ENCODE assay signal across 7 mouse cellular contexts in genomic region chr19:46740341-46741008, GRCm38 (mm10). TPM values are rescaled to one million over a fixed set of nuclear protein-coding genes. Genes with fewer than 3 reads are reported as not detected.
DNase-seq lines count a peak whose midpoint lies in the region; ATAC-seq and TF ChIP-seq lines count a peak whose summit lies in the region.

No protein-coding gene starts in this region.

- H3K36me3 ChIP-seq in G1E (replicated peaks): no peaks in the 10 kb centered on the region
- H3K36me3 ChIP-seq in lung, embryonic 14.5 days (ENCODE audit: insufficient read depth): no peaks in the 10 kb centered on the region

- H3K4me1 ChIP-seq in G1E (ENCODE audit: insufficient read depth, low read depth, low read length): peaks cover 5% of the 10 kb centered on the region
- H3K4me1 ChIP-seq in lung, embryonic 14.5 days (ENCODE audit: insufficient read depth): no peaks in the 10 kb centered on the region

- H3K4me2 ChIP-seq in lung, embryonic 14.5 days: no peak overlapping the region

- H3K27ac ChIP-seq in lung, embryonic 14.5 days (ENCODE audit: low read depth): no peak overlapping the region

- TF ChIP-seq CTCF in G1E (IDR thresholded peaks at IDR 0.05; ENCODE audit: low read depth, low read length): peak; percentile 61
- TF ChIP-seq CTCF in lung, embryonic 14.5 days (IDR thresholded peaks at IDR 0.05; ENCODE audit: low read depth): peak; percentile 87

- DNase-seq in CD4-positive, CD25-positive, alpha-beta regulatory T cell, adult 2 months (ENCODE audit: low read depth, low spot score): peak; percentile 81
- no peak for DNase-seq in G1E (ENCODE audit: low spot score)
- DNase-seq in cerebellum, adult 8-10 months: peak; percentile 68
- DNase-seq in frontal cortex, postnatal 25 days (ENCODE audit: low spot score in 2 of 2): peak; percentile 51 to 72
- peak; percentile 43 to 84 for DNase-seq in kidney, postnatal 25 days
- peak; percentile 93 for DNase-seq in lung, embryonic 14.5 days
- DNase-seq in right cerebral cortex, postnatal 36 days (ENCODE audit: low spot score in 2 of 2): peak; percentile 22 to 39

- peaks cover 57% of the 10 kb centered on the region for H3K27me3 ChIP-seq in G1E (ENCODE audit: insufficient read depth, low read length)
- no peaks in the 10 kb centered on the region for H3K27me3 ChIP-seq in lung, embryonic 14.5 days (ENCODE audit: insufficient read depth, low read length)

- WGBS in lung, embryonic 14.5 days: 50% methylated on average over 7 of the region's 7 CpGs

- no peaks in the 10 kb centered on the region for H3K9me3 ChIP-seq in G1E (replicated peaks)
- no peaks in the 10 kb centered on the region for H3K9me3 ChIP-seq in lung, embryonic 14.5 days (ENCODE audit: low read depth, low read length)

- no peak; the same call in 1 of the 2 replicates for ATAC-seq in G1E (ENCODE audit: extremely low read depth, insufficient number of reproducible peaks, low FRiP score, poor library complexity, severe bottlenecking)
- ATAC-seq in lung, embryonic 14.5 days (ENCODE audit: insufficient read depth): no peak

- no peak overlapping the region for H3K4me3 ChIP-seq in G1E (ENCODE audit: low read depth, low read length)
- no peak overlapping the region for H3K4me3 ChIP-seq in lung, embryonic 14.5 days (ENCODE audit: low read depth, low read length)

- H3K9ac ChIP-seq in lung, embryonic 14.5 days: no peak overlapping the region

RNA-seq across cellular contexts. Expression of gene Cnnm2, which starts 20.9 kb away (rescaled TPM):
- total RNA-seq in G1E (2014; fragmentation: Nextera tagmentation) (67.6 and 68.1 TPM in 2 replicates), G1E (2017) (16.2 and 16.7 TPM in 2 replicates)
- polyA plus RNA-seq in G1E (2012): 20.7 and 27.1 TPM in 2 replicates
- polyA plus RNA-seq in lung, embryonic 14.5 days (2014; fragmentation: Nextera tagmentation; extraction: Ambion mirVana): 3.8 and 3.9 TPM in 2 replicates

RNA-seq across cellular contexts. Expression of gene As3mt, which starts 33.2 kb away (rescaled TPM):
- not detected in 2 replicates for total RNA-seq in G1E (2014; fragmentation: Nextera tagmentation)
- 0.17 and 0.49 TPM in 2 replicates for total RNA-seq in G1E (2017)
- not detected in 2 replicates for polyA plus RNA-seq in G1E (2012)
- 28.5 and 29.2 TPM in 2 replicates for polyA plus RNA-seq in lung, embryonic 14.5 days (2014; fragmentation: Nextera tagmentation; extraction: Ambion mirVana)

RNA-seq across cellular contexts. Expression of gene Borcs7, which starts 50.8 kb away (rescaled TPM):
- total RNA-seq in G1E (2014; fragmentation: Nextera tagmentation) (6.5 and 9.5 TPM in 2 replicates), G1E (2017) (4.4 and 5.1 TPM in 2 replicates)
- 0.88 and 1.5 TPM in 2 replicates for polyA plus RNA-seq in G1E (2012)
- polyA plus RNA-seq in lung, embryonic 14.5 days (2014; fragmentation: Nextera tagmentation; extraction: Ambion mirVana): 15.5 and 17.3 TPM in 2 replicates

Comparison
In these comparisons a context has a peak if more than half of its experiments do, and no peak if none do; other contexts are left out.
1. RNA of gene As3mt, which starts 33.2 kb away (polyA plus RNA-seq): 28.5 to 29.2 TPM in lung, embryonic 14.5 days; not detected in G1E; every median in the first group is over 10 times any median in the second.